Mouse (Mus musculus): Measurements from ENCODE around the gene Spx. TPM values are rescaled to one million over a fixed set of nuclear protein-coding genes. Genes with fewer than 3 reads are reported as not detected.
A peak's percentile ranks its signal among the peaks of the same experiment; 100 is the strongest.

Spx gene
- polyA plus RNA-seq, 1 experiment from 2014 or later = 0.27 TPM

GRCm38 (mm10) chr6:142395756-142396155 lies 17.5 kb upstream of the Spx start:
- H3K36me3 ChIP-seq (ENCODE audit: control insufficient read depth, insufficient read depth) = peaks cover 18% of the 10 kb centered on the region
- no peak for ATAC-seq (ENCODE audit: low read depth)
- no peaks in the 10 kb centered on the region for H3K9me3 ChIP-seq (replicated peaks; ENCODE audit: control insufficient read depth, low read length)
- H3K4me2 ChIP-seq (ENCODE audit: low read depth, low read length) = no peak overlapping the region
- no peak overlapping the region for H3K9ac ChIP-seq (ENCODE audit: low read depth, low read length)
- H3K27ac ChIP-seq (ENCODE audit: low read length) = no peak overlapping the region
- H3K4me1 ChIP-seq (ENCODE audit: control insufficient read depth, low read depth, low read length) = no peaks in the 10 kb centered on the region; the same call in none of the 2 replicates
- 81% methylated on average over 6 of the region's 6 CpGs for WGBS (ENCODE audit: insufficient replicate concordance)
- H3K4me3 ChIP-seq (ENCODE audit: low read depth, low read length) = no peak overlapping the region
- H3K27me3 ChIP-seq (ENCODE audit: control insufficient read depth, insufficient read depth, low read depth, low read length) = no peaks in the 10 kb centered on the region

GRCm38 (mm10) chr6:142411140-142411539 lies 2.1 kb upstream of the Spx start:
- H3K36me3 ChIP-seq (ENCODE audit: control insufficient read depth, insufficient read depth) = no peaks in the 10 kb centered on the region
- peaks cover 28% of the 10 kb centered on the region for H3K27me3 ChIP-seq (ENCODE audit: control insufficient read depth, insufficient read depth, low read depth, low read length)
- H3K4me1 ChIP-seq (ENCODE audit: control insufficient read depth, low read depth, low read length) = no peaks in the 10 kb centered on the region
- no peak overlapping the region for H3K27ac ChIP-seq (ENCODE audit: low read length)
- no peaks in the 10 kb centered on the region for H3K9me3 ChIP-seq (replicated peaks; ENCODE audit: control insufficient read depth, low read length)
- H3K9ac ChIP-seq (ENCODE audit: low read depth, low read length) = no peak overlapping the region
- H3K4me3 ChIP-seq (ENCODE audit: low read depth, low read length) = no peak overlapping the region
- WGBS (ENCODE audit: insufficient replicate concordance) = 13% methylated on average over 1 of the region's 1 CpGs
- ATAC-seq (ENCODE audit: low read depth) = no peak
- no peak overlapping the region for H3K4me2 ChIP-seq (ENCODE audit: low read depth, low read length)

GRCm38 (mm10) chr6:142413845-142414244 lies 604 bp downstream of the Spx start:
- no peak overlapping the region for H3K4me2 ChIP-seq (ENCODE audit: low read depth, low read length)
- peaks cover 29% of the 10 kb centered on the region for H3K27me3 ChIP-seq (ENCODE audit: control insufficient read depth, insufficient read depth, low read depth, low read length)
- no peak for ATAC-seq (ENCODE audit: low read depth)
- no peak overlapping the region for H3K9ac ChIP-seq (ENCODE audit: low read depth, low read length)
- 8% methylated on average over 12 of the region's 12 CpGs for WGBS (ENCODE audit: insufficient replicate concordance)
- H3K36me3 ChIP-seq (ENCODE audit: control insufficient read depth, insufficient read depth) = no peaks in the 10 kb centered on the region
- H3K27ac ChIP-seq (ENCODE audit: low read length) = no peak overlapping the region
- no peaks in the 10 kb centered on the region for H3K9me3 ChIP-seq (replicated peaks; ENCODE audit: control insufficient read depth, low read length)
- no peak overlapping the region for H3K4me3 ChIP-seq (ENCODE audit: low read depth, low read length)
- no peaks in the 10 kb centered on the region for H3K4me1 ChIP-seq (ENCODE audit: control insufficient read depth, low read depth, low read length)

GRCm38 (mm10) chr6:142414597-142414996 lies 1.4 kb downstream of the Spx start:
- WGBS (ENCODE audit: insufficient replicate concordance) = 4% methylated on average over 24 of the region's 24 CpGs
- H3K27ac ChIP-seq (ENCODE audit: low read length) = no peak overlapping the region
- H3K4me2 ChIP-seq (ENCODE audit: low read depth, low read length) = peak overlapping the region; percentile 17; the same call in 1 of the 2 replicates
- peaks cover 29% of the 10 kb centered on the region for H3K27me3 ChIP-seq (ENCODE audit: control insufficient read depth, insufficient read depth, low read depth, low read length)
- no peak overlapping the region for H3K4me3 ChIP-seq (ENCODE audit: low read depth, low read length)
- no peaks in the 10 kb centered on the region for H3K4me1 ChIP-seq (ENCODE audit: control insufficient read depth, low read depth, low read length)
- H3K36me3 ChIP-seq (ENCODE audit: control insufficient read depth, insufficient read depth) = no peaks in the 10 kb centered on the region
- no peak overlapping the region for H3K9ac ChIP-seq (ENCODE audit: low read depth, low read length)
- no peaks in the 10 kb centered on the region for H3K9me3 ChIP-seq (replicated peaks; ENCODE audit: control insufficient read depth, low read length)
- no peak for ATAC-seq (ENCODE audit: low read depth)

GRCm38 (mm10) chr6:142424976-142425375 lies 11.7 kb downstream of the Spx start:
- no peak for ATAC-seq (ENCODE audit: low read depth)
- H3K4me1 ChIP-seq (ENCODE audit: control insufficient read depth, low read depth, low read length) = no peaks in the 10 kb centered on the region
- H3K9me3 ChIP-seq (replicated peaks; ENCODE audit: control insufficient read depth, low read length) = no peaks in the 10 kb centered on the region
- H3K27ac ChIP-seq (ENCODE audit: low read length) = no peak overlapping the region
- H3K27me3 ChIP-seq (ENCODE audit: control insufficient read depth, insufficient read depth, low read depth, low read length) = no peaks in the 10 kb centered on the region
- WGBS (ENCODE audit: insufficient replicate concordance) = 54% methylated on average over 7 of the region's 7 CpGs
- H3K4me2 ChIP-seq (ENCODE audit: low read depth, low read length) = no peak overlapping the region
- no peak overlapping the region for H3K9ac ChIP-seq (ENCODE audit: low read depth, low read length)
- no peak overlapping the region for H3K4me3 ChIP-seq (ENCODE audit: low read depth, low read length)
- no peaks in the 10 kb centered on the region for H3K36me3 ChIP-seq (ENCODE audit: control insufficient read depth, insufficient read depth)

GRCm38 (mm10) chr6:142429072-142429471 lies 15.8 kb downstream of the Spx start:
- Histone ChIP-seq H3K27ac (ENCODE audit: low read length) (no peak overlapping the region), H3K9me3 (replicated peaks; ENCODE audit: control insufficient read depth, low read length) (no peaks in the 10 kb centered on the region), H3K4me3 (ENCODE audit: low read depth, low read length) (no peak overlapping the region), H3K9ac (ENCODE audit: low read depth, low read length) (no peak overlapping the region), H3K27me3 (ENCODE audit: control insufficient read depth, insufficient read depth, low read depth, low read length) (no peaks in the 10 kb centered on the region), H3K4me2 (ENCODE audit: low read depth, low read length) (no peak overlapping the region), H3K36me3 (ENCODE audit: control insufficient read depth, insufficient read depth) (no peaks in the 10 kb centered on the region), H3K4me1 (ENCODE audit: control insufficient read depth, low read depth, low read length) (no peaks in the 10 kb centered on the region)
- ATAC-seq (ENCODE audit: low read depth) = no peak

- Histone ChIP-seq H3K9ac (ENCODE audit: low read depth, low read length) (no peak overlapping the region), H3K36me3 (ENCODE audit: control insufficient read depth, insufficient read depth) (no peaks in the 10 kb centered on the region; the same call in 1 of the 2 replicates), H3K4me1 (ENCODE audit: control insufficient read depth, low read depth, low read length) (no peaks in the 10 kb centered on the region), H3K4me2 (ENCODE audit: low read depth, low read length) (no peak overlapping the region), H3K4me3 (ENCODE audit: low read depth, low read length) (no peak overlapping the region), H3K27ac (ENCODE audit: low read length) (no peak overlapping the region), H3K27me3 (ENCODE audit: control insufficient read depth, insufficient read depth, low read depth, low read length) (no peaks in the 10 kb centered on the region), H3K9me3 (replicated peaks; ENCODE audit: control insufficient read depth, low read length) (no peaks in the 10 kb centered on the region)
- no peak for ATAC-seq (ENCODE audit: low read depth)
- WGBS (ENCODE audit: insufficient replicate concordance) = 66% methylated on average over 12 of the region's 12 CpGs
Observed at GRCm38 (mm10) chr6:142451381-142451780, 38.1 kb downstream of the Spx start.

GRCm38 (mm10) chr6:142453311-142453710 lies 40.1 kb downstream of the Spx start:
- no peaks in the 10 kb centered on the region for H3K4me1 ChIP-seq (ENCODE audit: control insufficient read depth, low read depth, low read length)
- no peak overlapping the region for H3K4me3 ChIP-seq (ENCODE audit: low read depth, low read length)
- H3K27me3 ChIP-seq (ENCODE audit: control insufficient read depth, insufficient read depth, low read depth, low read length) = no peaks in the 10 kb centered on the region
- H3K27ac ChIP-seq (ENCODE audit: low read length) = no peak overlapping the region
- no peak overlapping the region for H3K9ac ChIP-seq (ENCODE audit: low read depth, low read length)
- no peak for ATAC-seq (ENCODE audit: low read depth)
- H3K9me3 ChIP-seq (replicated peaks; ENCODE audit: control insufficient read depth, low read length) = no peaks in the 10 kb centered on the region
- 37% methylated on average over 2 of the region's 2 CpGs for WGBS (ENCODE audit: insufficient replicate concordance)
- no peaks in the 10 kb centered on the region; the same call in 1 of the 2 replicates for H3K36me3 ChIP-seq (ENCODE audit: control insufficient read depth, insufficient read depth)
- no peak overlapping the region for H3K4me2 ChIP-seq (ENCODE audit: low read depth, low read length)

- no peak overlapping the region for H3K27ac ChIP-seq (ENCODE audit: low read length)
- no peaks in the 10 kb centered on the region for H3K27me3 ChIP-seq (ENCODE audit: control insufficient read depth, insufficient read depth, low read depth, low read length)
- no peak for ATAC-seq (ENCODE audit: low read depth)
- H3K4me3 ChIP-seq (ENCODE audit: low read depth, low read length) = no peak overlapping the region
- no peak overlapping the region for H3K4me2 ChIP-seq (ENCODE audit: low read depth, low read length)
- WGBS (ENCODE audit: insufficient replicate concordance) = 56% methylated on average over 7 of the region's 7 CpGs
- no peaks in the 10 kb centered on the region for H3K9me3 ChIP-seq (replicated peaks; ENCODE audit: control insufficient read depth, low read length)
- H3K9ac ChIP-seq (ENCODE audit: low read depth, low read length) = no peak overlapping the region
- H3K4me1 ChIP-seq (ENCODE audit: control insufficient read depth, low read depth, low read length) = no peaks in the 10 kb centered on the region; the same call in 1 of the 2 replicates
- no peaks in the 10 kb centered on the region; the same call in 1 of the 2 replicates for H3K36me3 ChIP-seq (ENCODE audit: control insufficient read depth, insufficient read depth)
Observed at GRCm38 (mm10) chr6:142455314-142455996, 42.2 kb downstream of the Spx start.

Data from liver, embryonic 16.5 days (tissue).